Mouse (Mus musculus) neural tube, embryonic 10.5 days (tissue): ENCODE measurements around the gene Gm6358.
"Not testable (repeated sequence)": the region's sequence is repeated elsewhere in the genome, so short reads cannot be mapped to it uniquely, and the experiment has no call there.

Experiments
- DNase-seq: peaks from one replicate; pipeline ENCODE4 v3.0.0-alpha.2; 2017; ENCODE audit warnings: low spot score; ENCODE audit errors: extremely low spot score

Gene Gm6358

GRCm38 (mm10) chr16:89140551-89140950, at the start of gene Gm6358:
Gene Gm6358, plus strand, starts transcription at chr16:89140851.
- no peak for DNase-seq

- DNase-seq: no peak
Observed at GRCm38 (mm10) chr16:89150786-89151185, 10.1 kb downstream of the Gm6358 start, which contains the start of gene Gm10061. Gene Gm10061, plus strand, starts transcription at chr16:89151086.

GRCm38 (mm10) chr16:89157652-89158051, 17.0 kb downstream of the Gm6358 start, which contains the start of gene Gm9789:
Gene Gm9789, plus strand, starts transcription at chr16:89157952.
- no peak for DNase-seq

- DNase-seq: not testable (repeated sequence)
Observed at GRCm38 (mm10) chr16:89169190-89169589, 28.5 kb downstream of the Gm6358 start, which contains the start of gene Gm7735. Gene Gm7735, plus strand, starts transcription at chr16:89169490.

- no peak for DNase-seq
Observed at GRCm38 (mm10) chr16:89174435-89174834, 33.8 kb downstream of the Gm6358 start, which contains the start of gene 1110057P08Rik. Gene 1110057P08Rik, plus strand, starts transcription at chr16:89174735.

GRCm38 (mm10) chr16:89188621-89189020, 48.0 kb downstream of the Gm6358 start:
- DNase-seq: no peak
